Mouse (Mus musculus): Measurements from ENCODE around the gene Gm21977. TPM values are rescaled to one million over a fixed set of nuclear protein-coding genes. Genes with fewer than 3 reads are reported as not detected.
"Not testable (repeated sequence)": the region's sequence is repeated elsewhere in the genome, so short reads cannot be mapped to it uniquely, and the experiment has no call there.

Gene Gm21977
- not detected in 2 replicates for polyA plus RNA-seq (2014; fragmentation: Nextera tagmentation; extraction: Ambion mirVana)

DNA sequence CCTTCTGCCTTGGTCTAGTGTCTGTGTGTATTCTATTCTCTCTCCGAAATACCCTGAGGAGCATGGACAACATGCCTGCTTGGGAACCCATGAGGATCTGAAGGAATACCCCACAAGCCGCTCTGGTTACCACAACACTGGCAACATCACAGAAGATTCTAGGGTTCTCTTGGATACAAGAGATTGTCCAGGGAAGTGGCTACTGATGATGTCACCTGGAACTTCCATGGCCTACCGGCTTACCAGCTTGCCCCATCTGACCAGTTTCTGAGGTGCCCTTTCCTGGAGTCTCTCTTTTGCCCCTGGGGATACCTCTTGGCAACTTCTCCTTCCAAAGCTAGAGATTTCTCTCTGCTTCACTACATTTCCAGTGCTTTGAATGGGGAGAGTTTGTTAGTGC is at the start of gene Gm21977:
Gm21977 (minus strand) TSS at position 101 of the 400 bp plus-strand sequence.
- H3K27ac ChIP-seq (ENCODE audit: low read depth, low read length); H3K4me1 ChIP-seq (ENCODE audit: control insufficient read depth, insufficient read depth, low read length); H3K4me3 ChIP-seq (ENCODE audit: low read depth, low read length); H3K9ac ChIP-seq (ENCODE audit: low read depth, low read length); H3K36me3 ChIP-seq (ENCODE audit: control insufficient read depth, insufficient read depth, low read length); H3K27me3 ChIP-seq (ENCODE audit: control insufficient read depth, insufficient read depth, low read length); H3K4me2 ChIP-seq; H3K9me3 ChIP-seq (replicated peaks; ENCODE audit: control insufficient read depth, low read length); ATAC-seq (replicated peaks; ENCODE audit: insufficient number of reproducible peaks, low FRiP score, low TSS enrichment): not testable (repeated sequence)
- no CpG with 5 or more reads among the region's 3 CpGs for WGBS (ENCODE audit: insufficient replicate concordance)

Other genes starting within 250 kb of the Gm21977 start
- not detected in 2 replicates for gene Gm3633, start 211.6 kb downstream of the Gm21977 start, polyA plus RNA-seq (2014; fragmentation: Nextera tagmentation; extraction: Ambion mirVana)
- gene Gm10378, start 197.5 kb downstream of the Gm21977 start, polyA plus RNA-seq (2014; fragmentation: Nextera tagmentation; extraction: Ambion mirVana), result not detected in 2 replicates
- gene Gm3015, start 84.7 kb downstream of the Gm21977 start, polyA plus RNA-seq (2014; fragmentation: Nextera tagmentation; extraction: Ambion mirVana), result not detected in 2 replicates
- not detected in 2 replicates for gene Gm10377, start 55.5 kb downstream of the Gm21977 start, polyA plus RNA-seq (2014; fragmentation: Nextera tagmentation; extraction: Ambion mirVana)
- not detected in 2 replicates for gene Gm8082, start 140.1 kb upstream of the Gm21977 start, polyA plus RNA-seq (2014; fragmentation: Nextera tagmentation; extraction: Ambion mirVana)
- gene Gm10376, start 162.2 kb upstream of the Gm21977 start, polyA plus RNA-seq (2014; fragmentation: Nextera tagmentation; extraction: Ambion mirVana), result not detected in 2 replicates
- not detected in 2 replicates for gene Gm8094, start 223.2 kb upstream of the Gm21977 start, polyA plus RNA-seq (2014; fragmentation: Nextera tagmentation; extraction: Ambion mirVana)
- not detected in 2 replicates for gene Gm8104, start 247.1 kb upstream of the Gm21977 start, polyA plus RNA-seq (2014; fragmentation: Nextera tagmentation; extraction: Ambion mirVana)